Mouse (Mus musculus): Measurements from ENCODE around the gene Trim62.

Gene Trim62

DNA sequence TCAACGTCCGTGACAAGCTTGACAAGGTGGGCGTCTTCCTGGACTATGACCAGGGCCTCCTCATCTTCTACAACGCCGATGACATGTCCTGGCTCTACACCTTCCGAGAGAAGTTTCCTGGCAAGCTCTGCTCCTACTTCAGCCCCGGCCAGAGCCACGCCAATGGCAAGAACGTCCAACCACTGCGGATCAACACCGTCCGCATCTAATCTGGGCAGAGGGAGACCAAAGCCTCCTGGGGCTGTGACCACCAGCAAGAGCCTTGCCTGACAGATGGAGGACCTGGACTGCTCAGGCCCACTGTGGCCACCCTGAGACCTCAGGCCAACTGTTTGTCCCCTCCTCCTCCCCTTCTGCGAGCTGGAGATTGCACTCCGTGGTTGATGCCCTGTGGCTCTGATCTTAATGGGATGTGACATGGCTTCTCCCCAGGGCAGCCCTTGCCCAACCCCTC, 26.0 kb downstream of the Trim62 start:
- no peak for DNase-seq (ENCODE audit: low read depth)

DNA sequence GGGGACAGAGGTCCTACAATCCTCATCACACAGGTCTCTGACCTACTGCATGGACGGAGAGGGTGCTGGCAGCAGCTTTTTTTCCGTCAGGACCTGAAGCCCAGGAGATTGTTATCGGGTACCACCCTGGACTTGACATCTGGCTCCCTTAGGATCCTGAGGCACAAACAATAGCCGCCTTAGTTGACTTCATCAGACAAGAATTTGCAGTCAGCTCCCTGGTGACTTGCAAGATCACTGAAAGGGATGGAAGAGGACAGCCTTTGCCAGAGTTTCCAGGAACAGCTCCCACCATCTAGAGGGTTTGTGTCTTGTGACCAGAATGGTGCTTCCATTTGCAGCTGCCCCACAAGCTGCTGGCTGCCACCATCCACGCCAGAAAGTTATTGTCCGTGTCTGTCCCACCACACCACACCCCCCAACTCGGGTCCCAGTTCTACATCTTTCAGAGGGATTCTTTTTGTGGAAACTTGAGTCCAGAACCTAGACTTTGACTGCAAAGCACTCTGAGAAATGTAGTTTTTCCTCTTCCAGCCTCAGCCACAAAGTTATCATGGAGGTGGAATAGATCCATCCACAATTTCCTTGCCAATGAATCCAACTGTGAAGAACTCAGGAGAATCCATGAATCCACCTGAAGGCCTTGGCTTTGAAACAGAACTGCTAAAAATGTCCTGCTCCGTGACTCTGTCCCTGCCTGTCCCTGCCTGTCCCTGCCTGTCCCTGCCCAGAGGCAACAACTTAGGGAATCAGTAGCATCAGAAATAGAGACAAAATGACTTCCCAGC, 27.1 kb downstream of the Trim62 start:
- no peak for DNase-seq (ENCODE audit: low read depth)

DNA sequence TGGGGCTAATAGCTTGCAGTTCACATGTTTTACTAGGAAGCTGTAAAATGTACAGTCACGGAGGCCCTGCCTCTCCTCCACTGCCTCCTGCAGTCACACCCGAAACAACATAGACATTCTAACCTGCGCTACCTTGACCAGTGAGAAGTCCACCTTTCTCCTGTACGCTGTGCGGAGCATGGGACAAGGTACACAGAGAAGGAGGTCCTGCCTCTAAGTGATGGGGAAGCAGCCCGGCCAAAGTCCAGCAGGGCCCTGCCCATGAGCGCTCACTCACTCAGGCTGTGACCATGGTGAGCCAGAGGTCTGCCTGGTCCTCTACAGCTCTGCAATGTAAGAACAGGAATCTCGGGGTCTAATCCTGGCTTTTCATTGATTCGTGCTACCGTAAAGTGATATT, 28.7 kb downstream of the Trim62 start:
- no peak for DNase-seq (ENCODE audit: low read depth)

DNA sequence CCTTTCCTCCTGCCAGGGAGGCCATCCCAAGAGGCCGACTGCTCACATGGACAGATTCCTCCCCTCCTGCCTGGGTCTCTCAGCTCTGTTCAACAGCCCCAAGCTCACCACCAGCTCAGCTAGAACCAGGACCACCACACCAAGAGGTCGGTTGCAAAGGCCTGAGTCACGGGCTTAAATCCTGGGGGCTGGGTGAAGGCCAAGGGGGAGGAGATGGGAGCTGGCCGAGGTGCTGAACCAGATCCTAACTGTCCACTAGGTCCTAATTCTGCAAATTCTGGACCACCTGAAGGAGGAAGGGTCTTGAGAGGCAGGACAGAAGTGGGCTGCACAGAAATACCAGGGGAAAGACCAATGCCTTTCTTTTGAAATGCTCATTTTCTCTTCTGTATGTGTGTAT, 30.4 kb downstream of the Trim62 start:
- peak; percentile 52 for DNase-seq (ENCODE audit: low read depth)

DNA sequence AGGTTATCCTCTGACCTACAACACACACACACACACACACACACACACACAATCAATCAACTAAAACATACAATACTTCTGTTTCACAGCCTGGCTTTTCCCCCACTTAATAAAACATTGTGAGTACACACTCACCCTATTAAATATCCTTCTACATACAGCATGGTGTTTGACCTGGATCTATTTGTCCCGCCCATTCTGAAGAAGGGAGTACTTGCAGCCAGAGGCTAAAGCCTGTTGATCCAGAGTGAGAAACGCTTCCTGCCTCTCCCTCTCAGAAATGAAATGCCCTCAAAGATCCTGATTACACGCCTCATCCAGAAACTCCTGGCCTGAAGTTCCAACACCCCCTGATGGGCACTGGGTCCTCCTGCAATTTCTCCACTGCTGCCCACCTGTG, 33.7 kb downstream of the Trim62 start:
- no peak for DNase-seq (ENCODE audit: low read depth)

DNA sequence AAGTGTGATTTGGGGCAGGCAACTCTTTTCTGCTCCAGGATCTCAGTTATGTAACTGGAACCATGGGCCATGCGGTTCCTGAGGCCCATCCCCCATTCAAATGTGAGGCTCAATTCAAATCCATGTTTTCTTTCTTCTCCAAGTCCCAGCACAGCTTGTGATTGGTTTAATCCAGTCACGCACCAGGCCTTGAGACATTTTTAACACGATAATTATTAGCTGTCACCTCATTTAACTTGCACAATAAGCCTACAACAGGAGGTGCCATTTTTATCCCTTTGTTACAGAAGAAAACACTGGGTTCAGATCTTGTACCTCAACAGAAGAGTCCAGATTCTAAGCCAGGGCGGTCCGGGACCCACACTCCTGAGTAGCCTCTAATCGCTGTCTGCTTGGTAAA, 34.4 kb downstream of the Trim62 start:
- no peak for DNase-seq (ENCODE audit: low read depth)

DNA sequence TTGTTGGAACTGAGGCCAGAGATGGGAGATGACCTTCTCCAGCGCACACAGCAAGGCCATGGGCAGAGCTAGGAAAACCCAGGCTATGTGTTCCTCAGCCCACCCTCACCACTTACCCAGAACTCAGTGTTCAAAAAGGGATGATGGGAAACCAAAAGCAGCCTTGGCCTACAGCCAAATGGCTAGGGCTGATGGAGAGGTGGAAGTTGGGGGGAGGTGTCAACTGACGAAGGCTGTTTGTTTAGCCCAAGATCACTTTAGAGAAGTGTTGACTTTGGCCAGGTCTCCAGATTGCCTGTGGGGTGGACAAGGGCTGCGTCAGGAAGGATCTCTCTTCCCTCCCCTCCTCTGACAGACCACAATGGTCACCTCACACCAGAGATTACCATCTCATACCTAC, 34.8 kb downstream of the Trim62 start:
- peak; percentile 91 for DNase-seq (ENCODE audit: low read depth)

DNA sequence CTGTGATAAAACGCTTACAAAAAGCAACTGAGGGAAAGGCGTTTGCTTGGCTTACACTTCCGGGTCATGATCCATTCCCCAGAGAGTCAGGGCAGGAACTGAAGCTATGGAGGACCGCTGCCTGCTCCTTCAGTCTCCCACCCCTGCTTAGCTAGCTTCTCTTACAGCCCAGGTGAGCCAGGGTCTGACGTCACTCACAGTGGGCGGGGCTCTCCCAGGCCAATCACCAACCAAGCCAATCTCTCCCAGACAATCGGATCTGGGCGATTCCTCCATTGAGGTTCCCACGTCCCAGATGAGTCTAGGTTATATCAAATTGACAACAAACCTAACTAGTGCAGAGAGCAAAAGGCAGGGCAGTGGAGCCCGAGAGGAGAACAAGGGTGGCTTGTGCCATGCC, 35.7 kb downstream of the Trim62 start:
- no peak for DNase-seq (ENCODE audit: low read depth)

DNA sequence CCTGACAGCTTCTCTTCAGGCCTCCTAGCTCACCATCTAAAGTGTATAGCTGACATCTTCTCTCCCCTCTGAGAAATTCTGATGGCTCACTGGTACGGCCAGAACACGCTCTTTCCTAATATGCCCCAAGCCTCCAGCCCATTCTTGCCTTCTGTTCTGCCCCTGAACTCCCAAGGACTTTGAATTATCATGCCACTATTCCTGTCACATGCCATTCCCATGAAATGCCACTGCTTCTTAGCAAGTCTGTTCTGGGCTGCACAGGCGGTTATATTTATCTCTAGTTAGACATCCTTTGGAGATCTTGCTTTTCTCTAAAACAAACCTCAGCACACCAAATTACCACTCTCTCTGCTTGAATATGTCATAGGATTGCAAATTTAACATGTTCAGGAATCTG, 40.2 kb downstream of the Trim62 start:
- no peak for DNase-seq (ENCODE audit: low read depth)

DNA sequence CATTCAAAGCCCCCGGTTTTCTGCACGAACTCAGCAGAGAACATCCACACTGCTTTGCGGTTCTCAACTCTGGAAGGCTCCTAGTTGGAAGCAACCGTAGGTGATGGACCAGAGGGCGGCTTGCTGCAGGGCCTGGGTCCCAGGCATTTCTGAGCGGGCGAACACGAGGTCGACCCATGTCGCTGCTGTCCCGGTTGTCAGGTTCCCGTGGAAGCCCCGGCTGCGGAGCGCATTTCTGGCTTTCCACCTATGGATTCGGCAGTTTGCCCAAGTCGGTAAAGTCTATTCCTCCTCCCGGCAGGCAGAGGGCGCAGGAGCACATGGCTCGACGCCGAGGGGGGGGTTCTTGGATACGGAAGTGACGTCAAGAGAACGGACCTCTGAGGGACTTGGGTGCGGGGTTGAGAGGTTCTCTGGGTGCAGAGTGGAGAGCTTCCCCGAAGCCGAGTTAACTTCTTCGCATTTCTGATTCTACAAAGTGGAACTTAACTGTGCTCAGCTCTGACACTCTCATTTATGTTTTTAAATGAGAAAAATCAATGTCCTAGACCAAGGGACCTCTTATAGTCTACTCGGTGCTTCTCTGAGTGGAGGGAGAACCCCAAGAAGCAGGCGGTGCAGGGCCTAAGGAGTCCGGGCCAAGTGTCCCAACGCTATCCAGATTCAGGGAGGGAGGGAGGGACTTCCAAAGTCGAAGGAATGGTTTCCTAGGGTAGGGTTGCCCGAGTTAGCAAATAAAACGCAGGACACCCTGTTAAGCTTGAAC, 41.6 kb downstream of the Trim62 start:
- DNase-seq (ENCODE audit: low read depth), result peak; percentile 72

DNA sequence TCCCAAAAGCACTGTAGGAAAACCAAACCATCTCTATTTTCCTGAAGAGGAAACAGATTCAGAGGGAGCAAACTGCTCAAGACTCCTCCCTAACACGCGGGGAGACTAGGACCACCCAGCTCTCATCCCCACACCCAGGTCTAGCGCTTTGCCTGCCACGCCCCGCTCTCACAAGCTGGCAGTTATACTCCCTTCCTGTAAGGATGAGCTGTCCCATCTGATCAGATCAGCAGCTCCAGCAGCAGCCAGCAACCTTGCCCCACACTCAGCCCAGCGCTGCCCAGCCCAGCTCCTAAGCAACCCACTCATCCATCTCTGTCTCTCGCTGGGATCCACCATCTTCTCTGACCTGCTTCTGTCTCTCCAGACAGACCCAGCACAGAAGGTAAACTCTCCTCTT, 49.4 kb downstream of the Trim62 start:
- DNase-seq (ENCODE audit: low read depth), result no peak

DNA sequence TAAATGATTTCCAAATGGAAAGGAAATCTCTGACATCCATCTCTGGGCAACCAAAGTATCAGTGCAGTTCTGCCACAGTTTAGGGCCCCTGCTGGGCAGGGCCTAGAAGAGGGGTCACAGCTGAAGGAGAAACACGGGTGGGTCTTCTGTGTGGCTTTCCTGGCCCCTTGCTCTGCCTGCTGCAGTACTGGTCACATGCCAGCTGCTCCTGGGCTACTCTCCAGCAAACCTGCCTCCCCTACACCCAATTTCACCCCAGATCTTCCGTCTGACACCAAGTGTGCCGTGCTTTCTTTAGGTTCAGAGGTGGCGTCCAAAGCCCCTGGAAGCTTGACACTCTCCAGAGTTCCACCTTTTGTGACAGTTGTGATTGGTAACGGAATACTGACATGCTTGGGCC, 52.2 kb downstream of the Trim62 start:
- no peak for DNase-seq (ENCODE audit: low read depth)

DNA sequence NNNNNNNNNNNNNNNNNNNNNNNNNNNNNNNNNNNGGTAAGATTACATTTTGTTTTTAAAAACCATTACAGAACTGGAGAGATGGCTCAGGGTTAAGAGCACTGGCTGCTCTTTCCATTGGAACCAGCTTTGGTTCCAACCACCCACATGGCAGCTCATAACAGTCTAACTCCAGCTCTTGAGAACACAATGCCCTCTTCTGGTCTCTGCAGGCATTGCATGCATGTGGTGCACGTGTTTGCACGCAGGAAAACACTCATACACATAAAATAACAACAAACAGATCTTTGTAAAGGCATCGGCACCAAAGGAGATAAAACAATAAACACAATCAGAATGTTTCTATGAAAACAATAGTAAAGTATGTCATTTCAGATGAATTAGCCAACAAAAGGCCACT, 59.0 kb downstream of the Trim62 start:
- DNase-seq (ENCODE audit: low read depth), result peak; percentile 28

DNA sequence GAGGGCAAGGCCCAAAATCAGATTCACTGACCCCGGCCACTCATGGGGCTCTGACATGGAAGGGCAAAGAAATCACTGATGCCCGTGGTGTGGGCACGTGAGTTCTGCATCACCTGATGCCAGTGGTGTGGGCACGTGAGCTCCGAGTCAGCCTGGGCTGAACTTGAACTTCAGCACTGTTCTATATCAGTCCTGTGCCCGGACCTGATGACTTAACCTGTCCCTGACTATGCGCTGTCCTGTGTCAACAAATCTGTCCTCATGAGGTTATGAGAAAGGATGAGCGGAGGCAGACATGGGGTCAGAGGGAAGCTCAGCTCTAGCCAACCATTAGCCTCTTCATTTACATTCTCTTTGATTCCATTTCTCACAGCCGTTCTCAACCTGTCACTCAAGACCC, 63.4 kb downstream of the Trim62 start:
- no peak for DNase-seq (ENCODE audit: low read depth)

DNA sequence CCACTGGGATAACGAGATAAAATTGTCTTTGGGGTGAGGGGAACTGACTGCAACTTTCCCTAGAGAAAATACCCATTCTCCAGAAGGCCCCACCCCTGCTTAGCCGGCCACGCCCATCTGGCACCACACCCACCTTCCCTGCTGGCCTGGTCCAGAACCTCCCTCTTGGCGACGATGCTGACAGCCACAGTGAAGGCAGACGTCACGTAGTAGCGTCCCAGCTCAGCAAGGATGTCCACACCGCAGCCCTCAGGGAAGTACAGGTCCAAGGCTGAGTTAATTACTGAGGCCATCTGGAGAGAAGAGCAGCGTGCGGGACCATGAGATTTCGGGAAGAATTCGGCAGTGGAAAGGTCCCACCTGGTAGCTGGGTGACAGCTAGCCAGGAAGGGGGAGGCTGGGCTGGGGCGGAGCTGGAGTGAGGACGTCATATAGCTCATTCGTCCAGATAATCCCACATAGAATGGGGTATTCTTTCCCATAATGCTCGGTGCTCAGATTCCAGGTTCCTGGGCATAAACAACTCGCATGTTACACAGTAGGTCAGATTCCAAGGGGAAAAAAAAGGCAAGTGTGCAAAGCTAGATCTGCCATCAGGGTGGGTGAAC, 64.0 kb downstream of the Trim62 start:
- DNase-seq (ENCODE audit: low read depth), result peak; percentile 27

DNA sequence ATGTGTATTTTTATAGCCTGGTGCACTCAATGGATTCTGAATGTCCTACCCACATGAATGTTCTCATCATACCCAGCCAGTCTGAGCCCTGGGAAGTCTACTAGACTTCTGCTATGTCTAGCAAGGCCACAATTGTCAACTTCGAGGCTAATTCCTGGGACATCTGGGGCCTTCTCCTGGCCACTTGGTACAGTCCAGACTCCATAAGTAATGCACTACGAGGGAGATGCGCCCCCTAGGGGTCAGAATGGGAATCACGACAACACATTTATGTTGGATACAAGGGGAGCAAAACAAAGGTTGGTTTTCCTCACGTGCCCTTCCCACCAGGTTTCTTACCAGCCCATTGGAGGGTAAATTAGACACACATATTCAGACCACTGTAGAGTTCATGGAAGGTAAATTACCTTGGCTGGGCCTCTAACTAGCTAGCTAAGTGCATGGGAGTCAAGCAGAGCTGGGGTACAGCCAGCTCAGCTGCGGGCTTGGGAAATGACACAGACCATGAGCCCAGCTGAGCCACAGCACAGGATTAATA, 64.8 kb downstream of the Trim62 start:
- peak; percentile 68 for DNase-seq (ENCODE audit: low read depth)

DNA sequence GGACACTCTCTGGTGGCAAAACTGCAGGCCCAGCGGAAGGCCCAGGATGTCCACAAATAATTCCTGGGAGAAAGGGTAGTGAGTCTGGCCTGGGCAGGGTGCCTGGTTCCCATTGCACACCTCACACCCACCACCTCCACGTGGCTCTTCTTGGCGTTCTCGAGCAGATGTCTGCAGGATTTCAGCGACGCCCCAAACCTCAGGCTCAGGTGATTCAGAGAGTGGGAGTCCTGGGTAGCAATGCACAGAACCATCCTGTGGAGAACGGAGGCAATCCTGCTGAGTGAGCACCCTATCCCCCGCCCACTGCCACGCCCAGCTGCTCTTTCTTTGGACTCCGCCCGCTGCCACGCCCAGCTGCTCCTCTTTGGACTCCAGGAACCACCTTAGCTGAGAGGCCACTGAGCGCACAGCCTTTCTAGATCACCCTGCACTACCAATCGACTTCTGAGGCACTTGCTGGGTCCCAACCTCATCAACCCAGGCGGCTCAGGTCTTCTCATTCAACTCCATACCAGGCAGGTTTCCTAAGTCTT, 66.2 kb downstream of the Trim62 start:
- DNase-seq (ENCODE audit: low read depth), result peak; percentile 65

DNA sequence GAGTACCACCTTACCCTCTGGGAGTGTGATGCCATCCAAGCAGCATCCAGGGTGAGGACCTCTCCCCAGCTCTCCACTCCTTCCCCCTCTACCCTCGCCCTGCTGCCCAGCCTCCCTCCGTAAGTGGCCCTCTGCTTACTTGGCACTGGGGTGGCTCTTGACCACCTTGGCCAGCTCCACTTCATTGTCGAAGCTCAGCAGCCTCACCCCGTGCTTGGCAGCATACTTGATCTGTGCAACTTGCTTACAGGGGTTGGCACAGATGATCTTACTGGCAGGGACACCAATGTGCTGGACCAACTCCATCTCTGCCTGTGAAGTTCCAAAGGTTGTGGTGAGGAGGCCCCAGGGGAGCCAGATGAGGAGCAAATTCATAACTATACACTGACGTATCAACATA, 67.1 kb downstream of the Trim62 start:
- DNase-seq (ENCODE audit: low read depth), result no peak

DNA sequence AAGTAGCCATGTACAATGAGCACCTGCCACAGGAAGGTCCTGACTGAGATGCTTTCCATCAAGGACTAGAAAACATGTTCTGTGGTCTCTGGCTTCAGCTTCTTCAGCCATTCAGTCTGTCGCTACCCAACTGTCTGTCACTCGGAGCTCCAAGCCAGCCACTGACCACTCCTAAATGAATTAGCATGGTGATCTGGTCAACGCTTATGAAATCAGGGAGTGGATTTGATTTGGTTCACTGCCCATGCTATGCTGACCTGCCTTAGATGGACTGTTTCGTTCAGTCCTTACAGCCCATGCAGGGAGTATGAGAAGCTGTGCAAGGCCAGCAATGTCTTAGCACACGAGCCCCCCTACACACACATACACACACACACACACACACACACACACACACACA, 70.5 kb downstream of the Trim62 start:
- DNase-seq (ENCODE audit: low read depth), result no peak

DNA sequence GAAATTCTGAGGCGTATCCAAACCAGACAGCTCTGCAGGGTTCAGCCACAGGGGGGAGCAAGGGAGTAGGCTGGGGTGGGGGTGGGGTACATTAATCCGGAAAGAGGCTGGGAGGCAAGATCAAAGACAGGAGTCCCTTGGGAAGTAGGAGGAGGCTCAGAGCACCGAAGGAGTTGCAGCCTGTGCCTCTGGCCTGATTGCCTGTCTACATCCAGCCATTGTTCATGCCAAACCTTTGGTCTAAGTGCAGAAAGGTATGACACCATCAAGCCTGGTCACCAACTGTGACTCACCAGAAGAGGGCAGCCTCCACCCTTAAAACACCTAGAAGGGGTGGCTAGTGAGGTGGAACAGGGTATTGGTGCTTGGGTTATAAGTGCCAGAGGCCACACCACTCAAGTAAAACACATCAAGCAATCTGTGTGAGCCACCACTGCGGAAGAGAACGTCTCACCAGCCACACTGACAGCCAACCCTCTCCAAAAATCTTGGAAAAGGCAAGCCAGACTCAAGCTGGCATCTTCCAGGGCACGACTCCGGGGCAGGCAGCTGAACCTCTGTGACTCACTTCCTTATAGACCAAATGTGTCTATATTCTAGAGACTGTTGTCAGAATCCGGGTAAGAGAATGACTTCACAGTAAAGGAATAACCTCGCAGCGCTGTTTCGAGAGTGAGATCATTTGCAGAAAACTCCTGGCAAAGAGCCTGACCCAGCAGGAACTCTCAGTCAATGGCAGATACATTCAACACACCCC, 74.0 kb downstream of the Trim62 start:
- peak; percentile 94 for DNase-seq (ENCODE audit: low read depth)

DNA sequence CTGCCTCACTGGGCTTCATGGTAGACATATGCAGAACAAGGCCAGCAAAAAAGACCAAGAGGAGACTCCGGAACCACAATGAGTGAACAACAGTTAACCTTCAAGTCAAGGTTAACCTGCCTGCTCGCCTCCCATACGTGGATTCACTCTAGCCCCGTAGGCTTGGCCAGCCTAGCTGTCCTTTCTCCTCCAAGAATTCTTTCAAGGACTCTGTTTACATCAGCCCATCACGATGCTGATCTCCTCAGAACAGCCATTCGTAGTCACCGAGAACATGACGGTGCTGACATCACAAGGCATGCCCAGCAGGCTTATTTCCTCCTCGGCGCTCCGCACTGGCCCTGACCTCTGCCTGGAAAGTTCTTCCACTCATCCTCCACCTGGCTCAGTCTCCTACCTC, 74.8 kb downstream of the Trim62 start:
- DNase-seq (ENCODE audit: low read depth), result no peak

DNA sequence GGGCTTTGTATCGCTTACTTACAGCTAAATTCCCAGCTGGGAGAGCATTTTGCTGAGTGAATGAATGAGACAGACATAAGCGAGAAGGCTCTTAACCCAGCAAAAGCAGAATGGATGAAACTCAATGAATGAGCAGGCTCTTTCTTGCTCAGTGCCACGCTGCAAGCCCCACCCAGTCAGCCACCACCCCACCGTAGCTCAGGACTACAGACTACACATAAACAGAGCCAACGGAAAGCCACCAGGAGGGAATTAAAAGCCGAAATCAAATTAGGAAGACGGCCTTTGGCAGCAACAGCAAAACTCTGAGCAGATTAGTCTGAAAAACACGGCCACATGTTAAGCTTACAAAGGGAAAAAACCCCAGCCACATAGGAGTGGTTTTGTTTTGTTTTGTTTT, 75.5 kb downstream of the Trim62 start:
- DNase-seq (ENCODE audit: low read depth), result no peak

Measured in 416B (cell line).